Mouse (Mus musculus): ENCODE measurements around the gene Dhx58.
"Not testable (repeated sequence)": the region's sequence is repeated elsewhere in the genome, so short reads cannot be mapped to it uniquely, and the experiment has no call there.

Dhx58 gene

GRCm38 (mm10) chr11:100697921-100698320, 6.2 kb downstream of the Dhx58 start:
- DNase-seq: no peak

GRCm38 (mm10) chr11:100694926-100695325, 9.1 kb downstream of the Dhx58 start:
- no peak for DNase-seq

- no peak for DNase-seq
Measured at GRCm38 (mm10) chr11:100693154-100693553, 10.9 kb downstream of the Dhx58 start.

- no peak for DNase-seq
Measured at GRCm38 (mm10) chr11:100692164-100692616, 11.9 kb downstream of the Dhx58 start, which contains the start of gene Zfp385c. Gene Zfp385c, minus strand, starts transcription at chr11:100692455.

- DNase-seq: no peak
Measured at GRCm38 (mm10) chr11:100690389-100690788, 13.7 kb downstream of the Dhx58 start.

GRCm38 (mm10) chr11:100688443-100688842, 15.6 kb downstream of the Dhx58 start:
- no peak for DNase-seq

- no peak for DNase-seq
Measured at GRCm38 (mm10) chr11:100687265-100687664, 16.8 kb downstream of the Dhx58 start.

GRCm38 (mm10) chr11:100685371-100685770, 18.7 kb downstream of the Dhx58 start:
- DNase-seq: no peak

GRCm38 (mm10) chr11:100684084-100684483, 20.0 kb downstream of the Dhx58 start:
- no peak for DNase-seq

- DNase-seq: no peak
Measured at GRCm38 (mm10) chr11:100682526-100682925, 21.5 kb downstream of the Dhx58 start.

GRCm38 (mm10) chr11:100681826-100682225, 22.2 kb downstream of the Dhx58 start:
- DNase-seq: no peak

GRCm38 (mm10) chr11:100677810-100678209, 26.3 kb downstream of the Dhx58 start:
- DNase-seq: no peak

- no peak for DNase-seq
Measured at GRCm38 (mm10) chr11:100673169-100673568, 30.9 kb downstream of the Dhx58 start.

- DNase-seq: no peak
Measured at GRCm38 (mm10) chr11:100671956-100672355, 32.1 kb downstream of the Dhx58 start.

- no peak for DNase-seq
Measured at GRCm38 (mm10) chr11:100671049-100671448, 33.0 kb downstream of the Dhx58 start.

- DNase-seq: no peak
Measured at GRCm38 (mm10) chr11:100659806-100660205, 44.3 kb downstream of the Dhx58 start.

GRCm38 (mm10) chr11:100656458-100656857, 47.6 kb downstream of the Dhx58 start:
- DNase-seq: no peak

- DNase-seq: not testable (repeated sequence)
Measured at GRCm38 (mm10) chr11:100655589-100655988, 48.5 kb downstream of the Dhx58 start.

- no peak for DNase-seq
Measured at GRCm38 (mm10) chr11:100651748-100652147, 52.3 kb downstream of the Dhx58 start.

- no peak for DNase-seq
Measured at GRCm38 (mm10) chr11:100651205-100651604, 52.9 kb downstream of the Dhx58 start.

- DNase-seq: no peak
Measured at GRCm38 (mm10) chr11:100648405-100648804, 55.7 kb downstream of the Dhx58 start.

- no peak for DNase-seq
Measured at GRCm38 (mm10) chr11:100646265-100646664, 57.8 kb downstream of the Dhx58 start.

All from layer of hippocampus, adult 9-11 months (tissue).